Mouse (Mus musculus) E14TG2a.4 (cell line): ENCODE measurements at regions not wholly inside any gene's neighbourhood (a gene's known extent, or its start where the extent isn't known, plus 50 kb on each side); places are given as distances from the start of the nearest gene placed in this dataset.

Source experiments
- H3K27me3 ChIP-seq: 2 replicates; pipeline ENCODE4 v1.6.1; 2014; ENCODE audit warnings: low read length, control low read depth; ENCODE audit not compliant: insufficient read depth
- H3K36me3 ChIP-seq: 2 replicates; pipeline ENCODE4 v1.6.1; 2014; ENCODE audit warnings: low read length, control low read depth; ENCODE audit not compliant: insufficient read depth
- H3K4me1 ChIP-seq: replicated peaks from 2 replicates; pipeline ENCODE4 v1.6.1; 2014; ENCODE audit warnings: low read depth, low read length, control low read depth
- H3K4me3 ChIP-seq: replicated peaks from 2 replicates; pipeline ENCODE4 v1.5.1; 2014; ENCODE audit warnings: mild to moderate bottlenecking, low read length
- H3K9me3 ChIP-seq: 2 replicates; pipeline ENCODE4 v1.6.1; 2014; ENCODE audit warnings: low read length, control low read depth
- CTCF ChIP-seq: conservative IDR thresholded peaks from 2 replicates; pipeline ENCODE4 v1.5.1; 2014; ENCODE audit warnings: low read length
- NANOG ChIP-seq: IDR thresholded peaks from 2 replicates; pipeline ENCODE4 v1.6.1; 2014; ENCODE audit warnings: borderline replicate concordance, low read length, mixed read lengths
- POU5F1 ChIP-seq: IDR thresholded peaks from 2 replicates; pipeline ENCODE4 v1.6.1; 2014; ENCODE audit warnings: low read length, borderline replicate concordance

GRCm38 (mm10) chr10:50241645-50242044 is 350.8 kb upstream of the Ascc3 start:
- Histone ChIP-seq H3K4me1 (no peaks in the 10 kb centered on the region), H3K4me3 (no peak overlapping the region), H3K36me3 (no peaks in the 10 kb centered on the region), H3K9me3 (no peaks in the 10 kb centered on the region; the same call in 1 of the 2 replicates), H3K27me3 (no peaks in the 10 kb centered on the region)
- no peak for TF ChIP-seq POU5F1
- no peak for TF ChIP-seq NANOG
- TF ChIP-seq CTCF = no peak

- Histone ChIP-seq H3K9me3 (no peaks in the 10 kb centered on the region), H3K27me3 (no peaks in the 10 kb centered on the region), H3K4me3 (no peak overlapping the region), H3K4me1 (no peaks in the 10 kb centered on the region), H3K36me3 (no peaks in the 10 kb centered on the region)
- TF ChIP-seq NANOG = no peak
- no peak for TF ChIP-seq POU5F1
- TF ChIP-seq CTCF = no peak
Observed at GRCm38 (mm10) chr10:50203587-50203986, 388.9 kb upstream of the Ascc3 start.

- Histone ChIP-seq H3K4me3 (no peak overlapping the region), H3K9me3 (no peaks in the 10 kb centered on the region), H3K36me3 (no peaks in the 10 kb centered on the region), H3K4me1 (no peaks in the 10 kb centered on the region), H3K27me3 (no peaks in the 10 kb centered on the region)
- TF ChIP-seq CTCF = no peak
- no peak for TF ChIP-seq NANOG
- no peak for TF ChIP-seq POU5F1
Observed at GRCm38 (mm10) chr10:50201691-50202090, 390.8 kb upstream of the Ascc3 start.

- H3K36me3 ChIP-seq = no peaks in the 10 kb centered on the region
Observed at GRCm38 (mm10) chr10:50199857-50200256, 392.6 kb upstream of the Ascc3 start.

GRCm38 (mm10) chr10:50197897-50198538 is 394.5 kb upstream of the Ascc3 start:
- TF ChIP-seq CTCF (no peak), POU5F1 (no peak), NANOG (no peak)
- Histone ChIP-seq H3K36me3 (no peaks in the 10 kb centered on the region), H3K4me3 (no peak overlapping the region), H3K27me3 (no peaks in the 10 kb centered on the region), H3K4me1 (no peaks in the 10 kb centered on the region), H3K9me3 (no peaks in the 10 kb centered on the region)

More at GRCm38 (mm10) chr10:50199857-50200256, 392.6 kb upstream of the Ascc3 start:
- Histone ChIP-seq H3K4me1 (no peaks in the 10 kb centered on the region), H3K4me3 (no peak overlapping the region), H3K27me3 (no peaks in the 10 kb centered on the region), H3K9me3 (no peaks in the 10 kb centered on the region)
- no peak for TF ChIP-seq CTCF
- TF ChIP-seq POU5F1 = no peak
- TF ChIP-seq NANOG = no peak

GRCm38 (mm10) chr10:50190276-50190675 is 401.7 kb upstream of the Grik2 start:
- no peak overlapping the region for H3K4me3 ChIP-seq
- H3K27me3 ChIP-seq = no peaks in the 10 kb centered on the region
- no peaks in the 10 kb centered on the region for H3K4me1 ChIP-seq
- no peaks in the 10 kb centered on the region for H3K36me3 ChIP-seq
- no peaks in the 10 kb centered on the region for H3K9me3 ChIP-seq
- no peak for TF ChIP-seq POU5F1
- no peak for TF ChIP-seq NANOG
- no peak for TF ChIP-seq CTCF

- H3K9me3 ChIP-seq = no peaks in the 10 kb centered on the region
- no peak overlapping the region for H3K4me3 ChIP-seq
- TF ChIP-seq POU5F1 (no peak), NANOG (no peak), CTCF (no peak)
- H3K4me1 ChIP-seq = no peaks in the 10 kb centered on the region
- no peaks in the 10 kb centered on the region for H3K36me3 ChIP-seq
- H3K27me3 ChIP-seq = no peaks in the 10 kb centered on the region
Observed at GRCm38 (mm10) chr10:50169116-50169515, 380.6 kb upstream of the Grik2 start.

- H3K4me1 ChIP-seq = no peaks in the 10 kb centered on the region
- no peaks in the 10 kb centered on the region for H3K36me3 ChIP-seq
- no peaks in the 10 kb centered on the region for H3K9me3 ChIP-seq
- TF ChIP-seq CTCF = no peak
- no peak for TF ChIP-seq NANOG
- no peak for TF ChIP-seq POU5F1
- H3K27me3 ChIP-seq = no peaks in the 10 kb centered on the region
- no peak overlapping the region for H3K4me3 ChIP-seq
Observed at GRCm38 (mm10) chr10:50138351-50138750, 349.8 kb upstream of the Grik2 start.

- Histone ChIP-seq H3K36me3 (no peaks in the 10 kb centered on the region), H3K27me3 (no peaks in the 10 kb centered on the region), H3K4me3 (no peak overlapping the region), H3K9me3 (no peaks in the 10 kb centered on the region), H3K4me1 (no peaks in the 10 kb centered on the region)
- TF ChIP-seq CTCF (no peak), POU5F1 (no peak), NANOG (no peak)
Observed at GRCm38 (mm10) chr10:50137783-50138182, 349.2 kb upstream of the Grik2 start.

- no peaks in the 10 kb centered on the region for H3K9me3 ChIP-seq
- no peak overlapping the region for H3K4me3 ChIP-seq
- no peak for TF ChIP-seq CTCF
- TF ChIP-seq POU5F1 = no peak
- no peak for TF ChIP-seq NANOG
- H3K27me3 ChIP-seq = no peaks in the 10 kb centered on the region
- no peaks in the 10 kb centered on the region for H3K36me3 ChIP-seq
- no peaks in the 10 kb centered on the region for H3K4me1 ChIP-seq
Observed at GRCm38 (mm10) chr10:50136165-50136564, 347.6 kb upstream of the Grik2 start.
